Mouse (Mus musculus) spleen, adult 2 months (tissue): ENCODE results near the gene Ptprcap.

Source experiments
- CTCF ChIP-seq: fragments of 200-500 bp; IDR thresholded peaks from 2 replicates; pipeline ENCODE4 v1.5.1; 2011; ENCODE audit warnings: mild to moderate bottlenecking, inconsistent platforms; ENCODE audit not compliant: insufficient read depth, insufficient read length, insufficient replicate concordance; ENCODE audit errors: extremely low read depth
- POLR2A ChIP-seq: fragments of 200-500 bp; IDR thresholded peaks from 2 replicates; pipeline ENCODE4 v1.6.1; 2011; ENCODE audit warnings: low read depth, low read length, inconsistent platforms

DNA sequence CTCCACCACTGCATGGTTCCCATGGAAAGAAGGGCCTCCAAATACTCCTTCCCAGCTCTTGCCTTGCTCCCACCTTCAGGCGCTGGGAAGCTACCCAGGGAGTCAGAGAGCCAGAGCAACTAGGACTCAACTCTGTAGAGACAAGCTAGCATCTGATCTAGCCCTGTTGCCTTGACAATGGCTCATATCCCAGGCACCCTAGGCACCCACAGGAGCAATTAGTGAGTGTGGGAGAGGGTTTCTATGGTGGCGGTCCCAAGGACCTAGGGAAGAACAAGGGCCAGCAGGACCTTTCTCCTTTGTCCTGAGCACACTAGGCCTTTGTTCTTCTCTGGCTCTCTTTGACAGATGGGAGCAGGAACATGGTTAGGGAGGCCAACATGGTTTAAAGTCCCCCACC lies 30.3 kb downstream of the Ptprcap start:
- TF ChIP-seq CTCF (no peak), POLR2A (no peak)
